Mouse (Mus musculus) hindbrain, embryonic 11.5 days (tissue): ENCODE results near the gene Trpc4ap. TPM values are rescaled to one million over a fixed set of nuclear protein-coding genes. Genes with fewer than 3 reads are reported as not detected.

ENCODE experiments used
- ATAC-seq: fragments of 200-750 bp; cut with Nextera tagmentation; 2 replicates; pipeline ENCODE4 v1.8.0; 2017; ENCODE audit warnings: mild to moderate bottlenecking, moderate TSS enrichment, moderate library complexity; ENCODE audit not compliant: low FRiP score
- DNase-seq: peaks from one replicate; pipeline ENCODE4 v3.0.0-alpha.2; 2015; ENCODE audit warnings: low spot score
- H3K27ac ChIP-seq: fragments of 300-500 bp; sonication (generic); 2 replicates; pipeline ENCODE4 v1.5.1; 2014; ENCODE audit warnings: mild to moderate bottlenecking, low read depth, low read length
- H3K27me3 ChIP-seq: fragments of 300-500 bp; sonication (generic); 2 replicates; pipeline ENCODE4 v1.6.1; 2014; ENCODE audit warnings: mild to moderate bottlenecking, low read length, moderate library complexity, mixed read lengths; ENCODE audit not compliant: control insufficient read depth, insufficient read depth
- H3K36me3 ChIP-seq: fragments of 300-500 bp; sonication (generic); 2 replicates; pipeline ENCODE4 v1.6.1; 2014; ENCODE audit warnings: mild to moderate bottlenecking, low read length, moderate library complexity, mixed read lengths; ENCODE audit not compliant: control insufficient read depth, insufficient read depth
- H3K4me1 ChIP-seq: fragments of 300-500 bp; sonication (generic); replicated peaks from 2 replicates; pipeline ENCODE4 v1.6.1; 2014; ENCODE audit warnings: low read length, mixed read lengths; ENCODE audit not compliant: control insufficient read depth, insufficient read depth
- H3K4me2 ChIP-seq: fragments of 300-500 bp; sonication (generic); replicated peaks from 2 replicates; pipeline ENCODE4 v1.6.1; 2014; ENCODE audit warnings: mild to moderate bottlenecking, low read depth, low read length
- H3K4me3 ChIP-seq: fragments of 300-500 bp; sonication (generic); 2 replicates; pipeline ENCODE4 v1.5.1; 2014; ENCODE audit warnings: low read depth, low read length
- H3K9ac ChIP-seq: fragments of 300-500 bp; sonication (generic); 2 replicates; pipeline ENCODE4 v1.6.1; 2014; ENCODE audit warnings: low read depth, low read length
- H3K9me3 ChIP-seq: fragments of 300-500 bp; sonication (generic); 2 replicates; pipeline ENCODE4 v1.6.1; 2016; ENCODE audit warnings: low read length; ENCODE audit not compliant: control insufficient read depth
- WGBS: fragments of 180-500 bp; shearing (Covaris S2); extraction: QIAGEN DNeasy Blood & Tissue Kit; methylation state at CpG from one replicate; pipeline ENCODE4 v1.1.7; 2014; 5-methylcytosine and 5-hydroxymethylcytosine counted together
- polyA plus RNA-seq: library from polyadenylated mRNA; unstranded; fragments of >200 nt; fragmentation: Nextera tagmentation; extraction: Ambion mirVana; gene quantifications from 2 replicates; pipeline ENCODE4 v1.2.1, GENCODE M21; 2014

Trpc4ap gene
- polyA plus RNA-seq, 1 experiment from 2014 or later, result 154 TPM

DNA sequence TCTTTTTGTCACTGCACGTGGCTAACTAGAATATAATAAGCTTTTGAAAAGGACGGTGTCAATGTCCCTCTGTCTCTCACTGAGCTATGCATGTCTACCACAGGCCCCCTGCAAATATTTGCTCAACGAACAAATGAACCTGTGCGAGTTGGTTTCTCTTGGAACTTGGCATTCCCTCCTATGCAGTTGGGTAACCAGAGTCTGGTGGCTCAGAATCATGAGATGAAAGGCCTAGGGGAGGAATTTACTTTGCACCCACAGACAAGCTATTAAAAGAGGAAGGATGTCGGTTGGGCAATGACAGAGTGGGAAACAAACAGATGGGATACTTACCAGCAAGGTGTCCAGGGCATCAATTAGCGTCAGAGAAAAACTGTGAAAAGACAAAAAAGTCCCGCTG lies 34.1 kb upstream of the Trpc4ap start:
- no peaks in the 10 kb centered on the region for H3K4me1 ChIP-seq
- no peak overlapping the region for H3K4me3 ChIP-seq
- DNase-seq (no peak), ATAC-seq (no peak)
- H3K9me3 ChIP-seq, result no peaks in the 10 kb centered on the region
- H3K27me3 ChIP-seq, result no peaks in the 10 kb centered on the region
- no peak overlapping the region for H3K27ac ChIP-seq
- no peak overlapping the region for H3K9ac ChIP-seq
- 86% methylated on average over 7 of the region's 7 CpGs for WGBS
- no peak overlapping the region for H3K4me2 ChIP-seq
- no peaks in the 10 kb centered on the region for H3K36me3 ChIP-seq

GRCm38 (mm10) chr2:155724526-155724925 lies 32.3 kb upstream of the Trpc4ap start:
- ATAC-seq (no peak), DNase-seq (no peak)
- Histone ChIP-seq H3K27ac (no peak overlapping the region), H3K36me3 (no peaks in the 10 kb centered on the region), H3K4me1 (no peaks in the 10 kb centered on the region), H3K4me3 (no peak overlapping the region), H3K4me2 (no peak overlapping the region), H3K27me3 (no peaks in the 10 kb centered on the region), H3K9ac (no peak overlapping the region), H3K9me3 (no peaks in the 10 kb centered on the region)
- WGBS, result 93% methylated on average over 6 of the region's 6 CpGs

DNA sequence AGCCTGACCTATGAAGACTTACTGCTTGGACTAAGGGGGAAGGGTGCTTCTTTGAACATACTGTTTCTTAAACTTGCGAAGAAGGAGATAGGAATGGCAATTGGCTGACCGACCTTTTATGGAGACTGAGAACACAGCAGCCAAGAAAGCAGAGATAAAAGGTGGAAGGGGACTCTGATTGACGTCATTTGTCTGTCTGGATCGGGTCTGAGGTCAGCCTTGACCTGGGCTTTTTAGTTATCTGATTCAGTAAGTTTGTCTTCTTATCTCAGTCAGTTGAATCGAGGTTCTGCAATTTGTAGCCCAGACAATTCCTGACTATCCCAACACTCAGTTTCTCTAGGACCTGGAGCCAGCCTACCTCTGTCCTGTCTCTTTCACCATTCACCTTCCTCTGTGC lies 31.9 kb upstream of the Trpc4ap start:
- no peaks in the 10 kb centered on the region for H3K27me3 ChIP-seq
- H3K36me3 ChIP-seq, result no peaks in the 10 kb centered on the region
- H3K9me3 ChIP-seq, result no peaks in the 10 kb centered on the region
- ATAC-seq (no peak), DNase-seq (no peak)
- no peak overlapping the region for H3K27ac ChIP-seq
- H3K4me2 ChIP-seq, result no peak overlapping the region
- H3K4me1 ChIP-seq, result no peaks in the 10 kb centered on the region
- no peak overlapping the region for H3K4me3 ChIP-seq
- no peak overlapping the region for H3K9ac ChIP-seq
- 83% methylated on average over 5 of the region's 5 CpGs for WGBS

DNA sequence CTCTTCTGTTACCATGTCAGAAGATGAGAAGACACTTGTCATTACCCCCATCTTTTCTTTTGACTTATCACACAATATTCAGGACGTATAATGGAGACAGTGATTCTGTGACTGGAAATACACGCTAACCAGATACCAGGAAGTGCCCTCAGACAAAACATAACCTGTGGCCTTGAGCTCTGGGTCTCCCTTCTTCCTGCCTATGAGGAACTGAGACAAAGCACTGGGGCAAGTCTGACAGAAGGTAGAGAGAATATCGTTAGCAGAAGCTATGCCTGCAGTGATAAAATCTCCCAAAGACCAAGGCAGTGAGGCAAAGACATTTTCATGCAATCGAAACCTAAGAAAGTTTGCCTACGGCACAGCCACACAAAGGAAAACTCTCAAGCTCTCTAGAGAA lies 28.4 kb upstream of the Trpc4ap start:
- H3K27ac ChIP-seq, result no peak overlapping the region
- H3K27me3 ChIP-seq, result no peaks in the 10 kb centered on the region
- no peak for DNase-seq
- H3K4me2 ChIP-seq, result no peak overlapping the region
- 90% methylated on average over 5 of the region's 5 CpGs for WGBS
- no peak for ATAC-seq
- no peak overlapping the region for H3K9ac ChIP-seq
- no peaks in the 10 kb centered on the region for H3K9me3 ChIP-seq
- H3K4me3 ChIP-seq, result no peak overlapping the region
- H3K36me3 ChIP-seq, result 0 out of 2 replicates have a peak, but pooled peaks cover 2% of the 10 kb centered on the region
- no peaks in the 10 kb centered on the region for H3K4me1 ChIP-seq

GRCm38 (mm10) chr2:155717082-155717990 lies 25.2 kb upstream of the Trpc4ap start:
- 88% methylated on average over 12 of the region's 12 CpGs for WGBS

DNA sequence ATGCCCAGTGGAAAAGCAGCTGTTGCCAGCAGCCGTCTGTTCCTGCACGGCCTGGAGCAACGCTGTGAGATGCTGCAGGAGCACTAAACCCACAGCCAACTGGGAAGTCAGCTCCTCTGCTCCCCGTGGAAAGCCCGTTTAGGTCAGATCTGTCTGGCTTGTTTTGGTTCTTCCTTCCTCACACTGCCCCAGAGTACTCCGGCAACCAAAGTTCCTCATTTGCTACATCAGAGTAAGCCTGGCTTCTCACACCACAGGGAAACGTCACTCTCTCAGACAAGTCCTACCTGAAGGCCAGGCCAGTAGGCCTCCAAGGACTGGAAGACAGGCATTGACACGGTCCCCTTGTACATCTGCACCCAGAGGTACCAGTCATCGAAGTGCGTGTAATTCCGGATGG lies 18.4 kb upstream of the Trpc4ap start:
- no peaks in the 10 kb centered on the region for H3K4me1 ChIP-seq
- H3K9me3 ChIP-seq, result no peaks in the 10 kb centered on the region
- DNase-seq (no peak), ATAC-seq (no peak)
- H3K27ac ChIP-seq, result no peak overlapping the region
- no peaks in the 10 kb centered on the region for H3K27me3 ChIP-seq
- no peak overlapping the region for H3K4me2 ChIP-seq
- no peak overlapping the region for H3K4me3 ChIP-seq
- no peaks in the 10 kb centered on the region for H3K36me3 ChIP-seq
- no peak overlapping the region for H3K9ac ChIP-seq
- WGBS, result 95% methylated on average over 11 of the region's 11 CpGs

More at GRCm38 (mm10) chr2:155717082-155717990, 25.2 kb upstream of the Trpc4ap start:
- Histone ChIP-seq H3K4me2 (no peak overlapping the region), H3K9me3 (no peaks in the 10 kb centered on the region), H3K4me1 (no peaks in the 10 kb centered on the region), H3K9ac (no peak overlapping the region), H3K36me3 (0 out of 2 replicates have a peak, but pooled peaks cover 2% of the 10 kb centered on the region), H3K27me3 (no peaks in the 10 kb centered on the region), H3K27ac (no peak overlapping the region), H3K4me3 (no peak overlapping the region)
- DNase-seq (no peak), ATAC-seq (no peak)

DNA sequence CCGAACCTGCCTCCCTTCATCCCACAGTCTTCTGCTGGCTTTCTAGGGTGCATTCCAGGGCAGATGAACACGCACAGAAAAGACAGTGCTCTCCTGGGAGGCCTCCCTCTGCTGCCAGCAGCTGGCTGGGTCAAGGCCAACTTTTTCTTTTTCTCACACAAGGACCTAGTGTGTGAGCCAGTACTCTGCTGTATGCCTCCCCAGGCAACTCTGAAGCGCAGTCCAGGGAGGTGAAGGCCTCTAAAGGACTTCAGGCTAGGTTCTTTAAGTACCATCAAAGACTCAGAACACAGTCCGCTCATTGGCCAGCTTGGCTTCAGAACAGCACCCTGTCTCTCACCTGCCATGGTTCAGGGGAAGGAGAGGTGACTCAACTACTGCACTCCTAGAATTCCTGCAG lies 15.1 kb upstream of the Trpc4ap start:
- Histone ChIP-seq H3K27me3 (no peaks in the 10 kb centered on the region), H3K36me3 (no peaks in the 10 kb centered on the region), H3K27ac (no peak overlapping the region), H3K9ac (no peak overlapping the region), H3K4me1 (no peaks in the 10 kb centered on the region), H3K9me3 (no peaks in the 10 kb centered on the region), H3K4me2 (no peak overlapping the region), H3K4me3 (no peak overlapping the region)
- WGBS, result 91% methylated on average over 4 of the region's 4 CpGs
- no peak for ATAC-seq
- DNase-seq, result no peak

DNA sequence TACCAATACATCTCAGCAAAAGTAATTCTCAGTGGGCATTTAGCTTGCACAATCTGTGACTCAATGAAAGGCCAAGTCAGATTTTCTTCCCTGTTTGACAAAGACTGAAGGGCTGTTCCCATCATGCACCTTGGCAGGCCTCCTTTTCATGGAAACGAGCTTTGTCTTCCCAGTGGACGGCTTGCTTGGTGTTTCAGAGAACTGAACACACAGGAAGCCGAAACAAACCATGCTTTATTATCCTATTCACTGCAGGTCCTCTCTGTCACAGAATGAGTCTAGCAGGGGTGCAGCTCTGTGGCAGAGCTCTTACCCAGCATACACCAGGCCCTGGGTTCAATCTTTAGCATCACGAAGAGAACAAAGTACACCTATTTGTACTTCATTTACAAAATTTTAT lies 11.4 kb upstream of the Trpc4ap start:
- DNase-seq (peak; percentile 60), ATAC-seq (0 out of 2 replicates have a peak, but pooled peaks have one; percentile 53)
- no peak overlapping the region for H3K4me2 ChIP-seq
- H3K27ac ChIP-seq, result peak overlapping the region; percentile 31
- WGBS, result 35% methylated on average over 4 of the region's 4 CpGs
- H3K36me3 ChIP-seq, result no peaks in the 10 kb centered on the region
- no peaks in the 10 kb centered on the region for H3K4me1 ChIP-seq
- H3K27me3 ChIP-seq, result no peaks in the 10 kb centered on the region
- no peak overlapping the region for H3K9ac ChIP-seq
- H3K4me3 ChIP-seq, result no peak overlapping the region
- no peaks in the 10 kb centered on the region for H3K9me3 ChIP-seq

- no peaks in the 10 kb centered on the region for H3K4me1 ChIP-seq
- DNase-seq (no peak), ATAC-seq (no peak)
- no peaks in the 10 kb centered on the region for H3K36me3 ChIP-seq
- WGBS, result 87% methylated on average over 19 of the region's 19 CpGs
- no peak overlapping the region for H3K27ac ChIP-seq
- H3K4me3 ChIP-seq, result no peak overlapping the region
- H3K4me2 ChIP-seq, result no peak overlapping the region
- no peak overlapping the region for H3K9ac ChIP-seq
- H3K9me3 ChIP-seq, result no peaks in the 10 kb centered on the region
- no peaks in the 10 kb centered on the region for H3K27me3 ChIP-seq
These were observed 9.3 kb upstream of the Trpc4ap start for GRCm38 (mm10) chr2:155701399-155701919.
